Mouse (Mus musculus): ENCODE measurements around the gene Arl4d.

Gene Arl4d

GRCm38 (mm10) chr11:101675349-101675748 is 10.0 kb downstream of the Arl4d start:
- no peak for DNase-seq (ENCODE audit: low read depth in 1 of 2, low spot score in 2 of 2)

GRCm38 (mm10) chr11:101677655-101678054 is 12.3 kb downstream of the Arl4d start:
- DNase-seq (ENCODE audit: low read depth in 1 of 2, low spot score in 2 of 2): no peak

- DNase-seq (ENCODE audit: low read depth in 1 of 2, low spot score in 2 of 2): no peak
Measured at GRCm38 (mm10) chr11:101678770-101679169, 13.4 kb downstream of the Arl4d start.

- DNase-seq (ENCODE audit: low read depth in 1 of 2, low spot score in 2 of 2): no peak
Measured at GRCm38 (mm10) chr11:101679907-101680306, 14.6 kb downstream of the Arl4d start.

GRCm38 (mm10) chr11:101680634-101681325 is 15.4 kb downstream of the Arl4d start:
- no peak for DNase-seq (ENCODE audit: low read depth in 1 of 2, low spot score in 2 of 2)

GRCm38 (mm10) chr11:101681968-101682367 is 16.6 kb downstream of the Arl4d start:
- DNase-seq (ENCODE audit: low read depth in 1 of 2, low spot score in 2 of 2): no peak

- no peak for DNase-seq (ENCODE audit: low read depth in 1 of 2, low spot score in 2 of 2)
Measured at GRCm38 (mm10) chr11:101682410-101682960, 17.1 kb downstream of the Arl4d start.

GRCm38 (mm10) chr11:101687351-101688301 is 22.3 kb downstream of the Arl4d start:
- no peak for DNase-seq (ENCODE audit: low read depth in 1 of 2, low spot score in 2 of 2)

GRCm38 (mm10) chr11:101689701-101690113 is 24.4 kb downstream of the Arl4d start:
- no peak for DNase-seq (ENCODE audit: low read depth in 1 of 2, low spot score in 2 of 2)

- DNase-seq (ENCODE audit: low read depth in 1 of 2, low spot score in 2 of 2): no peak
Measured at GRCm38 (mm10) chr11:101690326-101690725, 25.0 kb downstream of the Arl4d start.

- DNase-seq (ENCODE audit: low read depth in 1 of 2, low spot score in 2 of 2): no peak
Measured at GRCm38 (mm10) chr11:101695906-101696661, 30.7 kb downstream of the Arl4d start.

GRCm38 (mm10) chr11:101697156-101697861 is 32.0 kb downstream of the Arl4d start:
- no peak for DNase-seq (ENCODE audit: low read depth in 1 of 2, low spot score in 2 of 2)

GRCm38 (mm10) chr11:101698114-101698513 is 32.8 kb downstream of the Arl4d start:
- no peak for DNase-seq (ENCODE audit: low read depth in 1 of 2, low spot score in 2 of 2)

- DNase-seq (ENCODE audit: low read depth in 1 of 2, low spot score in 2 of 2): no peak
Measured at GRCm38 (mm10) chr11:101699556-101699955, 34.2 kb downstream of the Arl4d start.

- no peak for DNase-seq (ENCODE audit: low read depth in 1 of 2, low spot score in 2 of 2)
Measured at GRCm38 (mm10) chr11:101699991-101700390, 34.6 kb downstream of the Arl4d start.

- no peak for DNase-seq (ENCODE audit: low read depth in 1 of 2, low spot score in 2 of 2)
Measured at GRCm38 (mm10) chr11:101700446-101700845, 35.1 kb downstream of the Arl4d start.

- DNase-seq (ENCODE audit: low read depth in 1 of 2, low spot score in 2 of 2): no peak
Measured at GRCm38 (mm10) chr11:101704081-101704480, 38.7 kb downstream of the Arl4d start.

- no peak for DNase-seq (ENCODE audit: low read depth in 1 of 2, low spot score in 2 of 2)
Measured at GRCm38 (mm10) chr11:101706764-101707448, 41.6 kb downstream of the Arl4d start.

GRCm38 (mm10) chr11:101708482-101708881 is 43.1 kb downstream of the Arl4d start:
- DNase-seq (ENCODE audit: low read depth in 1 of 2, low spot score in 2 of 2): peak; percentile 12 to 13

GRCm38 (mm10) chr11:101712811-101713210 is 47.5 kb downstream of the Arl4d start:
- DNase-seq (ENCODE audit: low read depth in 1 of 2, low spot score in 2 of 2): no peak
